Mouse (Mus musculus): Measurements from ENCODE around the gene Col6a1.

- no peak for TF ChIP-seq CTCF (IDR thresholded peaks at IDR 0.05; ENCODE audit: extremely low read depth, insufficient read depth, low read length)
- TF ChIP-seq POLR2A (IDR thresholded peaks at IDR 0.05; ENCODE audit: extremely low read depth, insufficient read depth, low read length) = no peak
Observed at GRCm38 (mm10) chr10:76771086-76771485, 45.1 kb upstream of the Col6a1 start.

All from cortical plate, adult 2 months (tissue).